Mouse (Mus musculus): ENCODE measurements around the gene Rasgrp3. TPM values are rescaled to one million over a fixed set of nuclear protein-coding genes. Genes with fewer than 3 reads are reported as not detected.
A peak's percentile ranks its signal among the peaks of the same experiment; 100 is the strongest.

Gene Rasgrp3
- total RNA-seq, 1 experiment from 2014 or later, result not detected

- no peak for ATAC-seq (replicated peaks; ENCODE audit: low read depth, poor library complexity, severe bottlenecking)
Observed at GRCm38 (mm10) chr17:75534314-75535020, 98.8 kb downstream of the Rasgrp3 start.

DNA sequence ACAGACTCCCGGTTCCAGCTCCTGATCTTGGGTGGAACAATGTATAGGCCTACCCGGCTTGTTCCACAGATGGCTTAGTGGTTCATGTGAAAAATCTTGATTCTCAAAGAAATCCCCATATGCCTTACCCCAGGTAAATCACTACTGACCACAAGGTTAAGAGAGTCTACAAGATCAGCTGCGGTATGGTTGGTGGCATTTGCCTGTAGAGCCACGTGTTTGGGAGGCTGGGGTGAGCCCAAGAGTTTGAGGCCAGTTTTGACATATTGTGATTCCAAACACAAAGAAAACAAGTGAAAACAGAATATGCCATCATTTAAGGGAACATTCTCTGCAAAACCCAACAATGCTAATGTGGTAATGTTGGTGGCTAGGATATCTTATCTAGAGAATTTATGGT, 99.9 kb downstream of the Rasgrp3 start:
- ATAC-seq (replicated peaks; ENCODE audit: low read depth, poor library complexity, severe bottlenecking), result no peak

GRCm38 (mm10) chr17:75536396-75537049, 100.8 kb downstream of the Rasgrp3 start:
- ATAC-seq (replicated peaks; ENCODE audit: low read depth, poor library complexity, severe bottlenecking), result peak; percentile 97

- no peak for ATAC-seq (replicated peaks; ENCODE audit: low read depth, poor library complexity, severe bottlenecking)
Observed at GRCm38 (mm10) chr17:75537050-75537445, 101.4 kb downstream of the Rasgrp3 start.

- ATAC-seq (replicated peaks; ENCODE audit: low read depth, poor library complexity, severe bottlenecking), result no peak
Observed at GRCm38 (mm10) chr17:75538431-75538830, 102.7 kb downstream of the Rasgrp3 start.

GRCm38 (mm10) chr17:75539130-75539529, 103.4 kb downstream of the Rasgrp3 start:
- ATAC-seq (replicated peaks; ENCODE audit: low read depth, poor library complexity, severe bottlenecking), result no peak

- ATAC-seq (replicated peaks; ENCODE audit: low read depth, poor library complexity, severe bottlenecking), result no peak
Observed at GRCm38 (mm10) chr17:75539841-75540240, 104.1 kb downstream of the Rasgrp3 start.

- ATAC-seq (replicated peaks; ENCODE audit: low read depth, poor library complexity, severe bottlenecking), result no peak; the same call in 1 of the 2 replicates
Observed at GRCm38 (mm10) chr17:75543434-75543833, 107.7 kb downstream of the Rasgrp3 start.

DNA sequence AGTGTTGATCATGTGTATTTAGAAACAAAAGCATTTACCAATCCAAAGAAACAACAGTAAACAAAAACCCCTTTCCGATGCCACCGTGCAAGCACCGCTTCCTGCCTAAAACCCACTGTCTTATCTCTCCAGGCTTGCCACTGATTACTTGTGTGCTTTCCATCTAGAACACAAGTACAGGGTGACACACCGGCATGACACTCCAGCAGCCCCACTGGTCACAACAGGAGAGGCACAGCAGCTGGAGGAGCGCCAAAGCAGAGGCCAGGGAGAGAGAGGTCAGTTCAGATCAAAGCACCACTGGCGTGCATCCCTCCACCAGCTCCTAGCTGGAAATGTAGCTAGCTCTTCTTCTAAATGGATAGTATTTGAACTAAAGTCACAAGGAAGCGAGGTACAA, 108.6 kb downstream of the Rasgrp3 start:
- ATAC-seq (replicated peaks; ENCODE audit: low read depth, poor library complexity, severe bottlenecking), result peak; percentile 58; the same call in 1 of the 2 replicates

- no peak for ATAC-seq (replicated peaks; ENCODE audit: low read depth, poor library complexity, severe bottlenecking)
Observed at GRCm38 (mm10) chr17:75550771-75551413, 115.2 kb downstream of the Rasgrp3 start.

DNA sequence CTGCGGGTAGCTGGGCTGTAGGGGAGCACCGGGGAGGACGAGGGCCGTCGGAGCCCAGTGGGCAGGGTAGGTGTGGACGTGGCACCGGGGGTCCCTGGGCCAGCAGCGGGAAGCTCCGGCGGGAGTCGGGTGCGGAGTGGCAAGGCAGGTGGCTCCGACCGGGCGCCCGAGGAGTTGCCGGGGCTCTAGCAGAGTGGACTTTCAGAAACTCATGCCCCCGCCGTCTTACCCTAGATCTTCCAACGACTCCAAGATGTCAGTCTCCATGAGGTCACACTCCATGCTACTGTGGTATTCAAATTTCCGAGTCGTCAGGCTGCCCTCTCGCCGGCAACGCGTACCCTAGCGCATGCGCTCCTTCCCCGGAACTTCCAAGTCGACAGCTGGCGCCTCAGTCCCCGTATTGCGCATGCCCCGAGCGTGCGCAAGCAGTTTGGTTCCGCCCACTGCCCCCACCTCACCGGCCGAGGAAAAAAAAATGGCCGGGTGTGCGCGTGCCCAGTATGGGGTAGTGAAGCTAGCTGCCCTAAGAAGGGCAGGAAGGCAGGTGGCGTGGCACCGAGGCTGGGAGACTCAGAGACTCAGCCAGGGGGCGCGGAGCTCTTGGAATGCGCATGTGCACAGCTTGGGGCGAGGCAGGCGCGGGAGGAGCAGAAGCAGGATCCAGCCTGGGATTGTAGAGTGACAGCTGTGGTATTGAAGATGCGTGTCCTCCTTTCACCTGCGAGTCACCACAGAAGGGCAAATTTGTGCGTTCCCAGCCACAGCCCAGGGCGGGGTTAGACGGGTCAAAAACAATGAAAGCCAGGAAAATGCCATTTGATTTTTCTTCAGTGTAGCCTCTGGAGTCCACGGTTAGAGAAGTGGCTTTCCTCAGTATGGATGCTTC, 116.1 kb downstream of the Rasgrp3 start, which contains the start of gene Fam98a:
Gene Fam98a (minus strand): TSS at position 435 of the 889 bp plus-strand sequence.
- ATAC-seq (replicated peaks; ENCODE audit: low read depth, poor library complexity, severe bottlenecking), result peak; percentile 97

DNA sequence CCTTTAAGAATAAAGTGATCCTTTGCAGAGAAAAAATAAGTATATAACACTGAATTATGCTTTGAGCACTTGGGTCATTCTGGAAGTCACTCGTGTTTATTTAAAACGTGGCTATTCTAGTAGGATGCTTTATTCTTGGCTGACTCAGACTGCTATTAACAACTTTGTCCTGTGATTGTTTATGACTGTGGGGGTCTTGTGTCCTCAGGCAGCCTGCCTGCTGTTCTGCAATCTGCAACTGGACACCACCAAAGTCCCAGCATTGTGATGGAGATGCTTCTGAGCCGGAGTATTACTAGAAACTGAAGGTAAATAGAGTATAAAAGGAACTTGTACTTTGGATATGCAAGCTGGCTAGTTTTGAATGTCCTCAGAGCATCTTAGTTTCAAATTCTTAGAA, 121.3 kb downstream of the Rasgrp3 start:
- ATAC-seq (replicated peaks; ENCODE audit: low read depth, poor library complexity, severe bottlenecking), result no peak

DNA sequence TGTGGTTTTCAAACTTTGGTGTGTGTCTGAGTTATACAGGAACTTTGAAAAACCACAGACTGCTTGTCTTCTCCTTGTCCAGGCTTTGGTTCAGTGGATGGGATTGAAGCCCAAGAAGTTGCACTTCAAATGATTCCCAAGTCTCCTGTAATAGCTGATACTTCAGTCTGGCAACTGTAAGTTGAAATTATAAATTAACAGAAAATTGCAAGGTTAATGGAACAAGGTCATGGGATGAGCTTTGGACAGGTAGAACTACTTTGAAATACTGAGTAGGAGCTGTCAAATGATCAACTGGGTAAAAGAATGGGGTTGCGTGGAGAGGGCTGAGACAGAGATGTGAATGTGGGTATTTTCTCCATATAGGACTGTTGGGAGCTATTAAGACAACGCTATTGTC, 122.3 kb downstream of the Rasgrp3 start:
- no peak for ATAC-seq (replicated peaks; ENCODE audit: low read depth, poor library complexity, severe bottlenecking)

DNA sequence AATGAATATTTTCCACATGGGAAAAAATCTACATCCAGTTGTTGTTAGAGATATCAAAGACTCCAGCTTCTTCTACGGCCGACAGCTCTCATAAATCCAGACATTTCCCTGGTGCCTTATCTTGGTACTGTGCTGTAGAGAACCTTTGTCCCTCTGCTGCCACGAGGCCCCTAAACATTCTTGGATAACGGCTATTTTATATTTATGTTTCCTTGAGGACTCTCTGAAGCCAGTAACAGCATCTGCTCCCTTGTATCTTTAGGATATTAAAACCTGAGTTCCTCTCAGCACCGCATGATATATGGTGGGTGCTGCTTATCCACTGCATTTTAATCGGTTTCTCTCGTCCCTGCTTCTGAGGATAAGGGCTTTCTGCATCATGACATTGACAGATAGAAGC, 139.9 kb downstream of the Rasgrp3 start:
- ATAC-seq (replicated peaks; ENCODE audit: low read depth, poor library complexity, severe bottlenecking), result no peak

Other genes starting within 250 kb of the Rasgrp3 start
- gene Fam98a, start 116.0 kb downstream of the Rasgrp3 start, total RNA-seq (2017), result 16.2 and 30.6 TPM in 2 replicates